8 mouse cellular contexts compared by ENCODE assay signal in genomic region chr6:54507002-54507401, GRCm38 (mm10). TPM values are rescaled to one million over a fixed set of nuclear protein-coding genes. Genes with fewer than 3 reads are reported as not detected.
DNase-seq lines count a peak whose midpoint lies in the region; ATAC-seq and TF ChIP-seq lines count a peak whose summit lies in the region.

No protein-coding gene starts in this region.

- no peaks in the 10 kb centered on the region for H3K9me3 ChIP-seq in midbrain, postnatal 0 days (ENCODE audit: low read length)

- 34% methylated on average over 8 of the region's 8 CpGs for WGBS in midbrain, postnatal 0 days

- intact Hi-C loops in heart, postnatal 25 days (cut with DNase I): loop anchor here (1.0 kb wide), 1 partner anchor 116 kb away; no protein-coding TSS in a partner anchor
- intact Hi-C loops in left cerebral cortex, postnatal 10 days (cut with DNase I): loop anchor here (2.0 kb wide), 1 partner anchor 116 kb away; no protein-coding TSS in a partner anchor

- H3K4me3 ChIP-seq in cortical plate, adult 2 months (ENCODE audit: insufficient read depth, low read length): no peak overlapping the region
- no peak overlapping the region for H3K4me3 ChIP-seq in midbrain, postnatal 0 days (ENCODE audit: low read depth, low read length)

- no peaks in the 10 kb centered on the region for H3K27me3 ChIP-seq in midbrain, postnatal 0 days (ENCODE audit: insufficient read depth, low read length)

- H3K4me1 ChIP-seq in cortical plate, adult 2 months (ENCODE audit: control insufficient read depth, insufficient read depth, low read length): peaks cover 7% of the 10 kb centered on the region; the same call in 1 of the 2 replicates
- 0 out of 2 replicates have a peak, but pooled peaks cover 3% of the 10 kb centered on the region for H3K4me1 ChIP-seq in midbrain, postnatal 0 days (ENCODE audit: insufficient read depth, low read length)

- ATAC-seq in midbrain, postnatal 0 days (ENCODE audit: low FRiP score): 0 out of 2 replicates have a peak, but pooled peaks have one; percentile 21
- no peak for ATAC-seq in erythroid progenitor cell, adult 5-6 weeks (replicated peaks; ENCODE audit: low FRiP score, poor library complexity, severe bottlenecking)

- 0 out of 2 replicates have a peak overlapping the region, but pooled peaks have one; percentile 3 for H3K27ac ChIP-seq in cortical plate, adult 2 months (ENCODE audit: insufficient read depth, low read length)
- peak overlapping the region; percentile 32; the same call in 1 of the 2 replicates for H3K27ac ChIP-seq in midbrain, postnatal 0 days (ENCODE audit: low read depth, low read length)

- no peak overlapping the region for H3K9ac ChIP-seq in midbrain, postnatal 0 days (replicated peaks; ENCODE audit: low read length, poor library complexity, severe bottlenecking)

- no peak overlapping the region for H3K4me2 ChIP-seq in midbrain, postnatal 0 days (ENCODE audit: low read depth, low read length, poor library complexity, severe bottlenecking)

- peak; percentile 73 for TF ChIP-seq CTCF in cortical plate, adult 2 months (IDR thresholded peaks at IDR 0.05; ENCODE audit: extremely low read depth, insufficient read depth, low read length)
- peak; percentile 83 for TF ChIP-seq CTCF in midbrain, postnatal 0 days (IDR thresholded peaks at IDR 0.05)

- TF ChIP-seq POLR2A in cortical plate, adult 2 months (IDR thresholded peaks at IDR 0.05; ENCODE audit: extremely low read depth, insufficient read depth, low read length): no peak

- peak; percentile 58 to 64 for DNase-seq in heart, adult 18-20 months
- DNase-seq in heart, adult 11 months: no peak
- DNase-seq in ES-CJ7 (ENCODE audit: low read depth, low spot score): peak; percentile 50
- peak; percentile 17 for DNase-seq in heart, postnatal 25 days (ENCODE audit: low spot score)
- DNase-seq in left cerebral cortex, postnatal 10 days (ENCODE audit: extremely low spot score in 1 of 2, low spot score in 2 of 2): peak; percentile 48 to 64
- DNase-seq in midbrain, postnatal 0 days (ENCODE audit: low spot score): peak; percentile 84

- peaks cover 12% of the 10 kb centered on the region; the same call in 1 of the 2 replicates for H3K36me3 ChIP-seq in midbrain, postnatal 0 days (ENCODE audit: insufficient read depth, low read length)

RNA-seq across cellular contexts. Expression of gene Scrn1, which starts 59.3 kb away (rescaled TPM):
- total RNA-seq in heart, adult 18-20 months (2021): 1 to 10 TPM; 5.0 to 5.9 TPM
- polyA plus RNA-seq in cortical plate, adult 2 months (2012; rRNA removed): 102 and 115 TPM in 2 replicates
- total RNA-seq in heart, postnatal 25 days (2021): 10 to 100 TPM in 1 of 2 experiments, 1 to 10 TPM in 1; 9.2 to 12.0 TPM
- total RNA-seq in left cerebral cortex, postnatal 10 days (2021): 100 to 1,000 TPM; 198 to 206 TPM
- 127 and 136 TPM in 2 replicates for total RNA-seq in midbrain, postnatal 0 days (2014; rRNA removed)
- 96.8 and 113 TPM in 2 replicates for polyA plus RNA-seq in midbrain, postnatal 0 days (2015; fragmentation: Nextera tagmentation; extraction: Ambion mirVana)
- total RNA-seq in erythroid progenitor cell, adult 5-6 weeks (2015; ENCODE audit: low replicate concordance): not detected in 2 replicates
- not detected in 2 replicates for total RNA-seq in erythroid progenitor cell, adult 5-6 weeks (2017; ENCODE audit: low replicate concordance)
